Mouse (Mus musculus) brain, embryonic 18.5 days (tissue): ENCODE data around the gene Rrp8.

Experiments
- DNase-seq: peaks from one replicate; pipeline ENCODE4 v3.0.0-alpha.2; 2012; ENCODE audit warnings: low read depth, low spot score

Rrp8 gene

GRCm38 (mm10) chr7:105736911-105737521 lies at the start of gene Rrp8:
Rrp8 (minus strand) TSS chr7:105737385.
- no peak for DNase-seq

DNA sequence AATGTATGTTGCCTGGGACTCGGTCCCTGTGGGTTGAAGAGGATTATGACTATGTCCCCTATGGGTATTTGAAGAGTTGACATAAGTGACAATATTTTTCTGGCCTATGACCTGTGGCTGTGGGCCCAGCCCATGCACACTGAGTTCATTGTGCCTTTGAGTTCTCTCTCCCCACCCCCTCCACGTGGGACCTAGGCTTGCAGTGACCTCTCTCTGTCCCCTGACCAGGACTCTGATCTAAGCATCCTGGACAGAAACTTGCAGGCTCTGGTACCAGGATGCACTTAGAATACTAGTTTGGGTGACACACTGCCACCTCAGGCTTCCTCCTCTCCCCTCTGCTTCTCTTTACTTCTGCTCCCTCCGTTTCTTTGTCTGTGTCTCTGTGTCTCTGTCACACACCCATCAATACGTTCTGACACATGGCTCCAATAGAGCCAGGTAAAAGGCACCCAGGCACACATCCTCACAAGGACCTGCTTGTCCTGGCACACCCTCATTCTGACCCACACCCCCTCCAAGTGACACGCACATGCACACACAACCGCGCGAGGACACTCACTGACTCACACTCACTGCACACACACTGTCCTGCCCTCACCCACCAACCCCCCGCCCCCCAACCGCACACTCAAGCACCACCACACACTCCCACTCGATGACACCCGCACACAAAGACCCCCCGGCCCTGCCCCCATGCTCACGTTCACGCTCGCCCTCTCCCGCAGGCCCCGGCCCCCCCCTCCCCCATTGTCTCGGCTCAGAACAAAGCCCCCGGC lies 49.5 kb upstream of the Rrp8 start:
- no peak for DNase-seq

- DNase-seq: no peak
Measured at GRCm38 (mm10) chr7:105784556-105784955, 47.4 kb upstream of the Rrp8 start.

- DNase-seq: no peak
Measured at GRCm38 (mm10) chr7:105783861-105784260, 46.7 kb upstream of the Rrp8 start.

GRCm38 (mm10) chr7:105778553-105779265 lies 41.5 kb upstream of the Rrp8 start:
- no peak for DNase-seq

DNA sequence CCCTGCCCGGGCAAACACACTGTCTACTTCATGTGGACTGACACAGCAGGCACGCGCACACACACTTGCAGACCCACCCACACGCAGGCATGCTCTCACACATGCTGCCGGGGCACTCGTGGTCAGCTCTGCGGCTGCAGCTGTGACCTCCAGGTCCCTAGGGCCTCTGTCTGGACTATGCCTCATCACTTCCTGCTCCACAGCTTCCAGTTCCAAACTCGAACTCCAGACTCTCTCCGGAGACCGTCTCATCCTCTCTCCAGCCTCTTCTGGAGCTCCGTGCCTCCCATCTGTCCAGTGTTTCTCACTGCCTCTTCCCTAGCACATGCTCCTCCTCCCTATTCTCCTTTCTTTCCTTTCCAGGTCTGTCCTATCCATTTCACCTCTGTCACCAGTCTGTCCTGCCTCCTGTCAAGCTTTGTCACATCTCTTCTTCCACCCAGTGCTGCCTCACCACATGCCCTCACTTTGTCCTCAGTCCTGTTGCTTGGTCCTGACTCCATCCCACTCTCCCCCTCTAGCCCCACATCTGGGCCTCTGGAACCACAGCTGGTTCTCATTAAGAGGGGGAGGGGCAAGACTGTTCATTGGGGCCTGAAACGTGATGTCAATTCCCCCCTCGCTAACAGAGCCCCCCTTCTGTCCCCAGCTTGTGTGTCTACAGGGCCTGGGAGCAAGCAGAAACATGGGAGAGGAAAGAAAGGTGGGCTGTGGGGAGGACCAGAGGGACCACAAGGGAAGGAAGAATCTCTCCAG lies 40.8 kb upstream of the Rrp8 start:
- no peak for DNase-seq

DNA sequence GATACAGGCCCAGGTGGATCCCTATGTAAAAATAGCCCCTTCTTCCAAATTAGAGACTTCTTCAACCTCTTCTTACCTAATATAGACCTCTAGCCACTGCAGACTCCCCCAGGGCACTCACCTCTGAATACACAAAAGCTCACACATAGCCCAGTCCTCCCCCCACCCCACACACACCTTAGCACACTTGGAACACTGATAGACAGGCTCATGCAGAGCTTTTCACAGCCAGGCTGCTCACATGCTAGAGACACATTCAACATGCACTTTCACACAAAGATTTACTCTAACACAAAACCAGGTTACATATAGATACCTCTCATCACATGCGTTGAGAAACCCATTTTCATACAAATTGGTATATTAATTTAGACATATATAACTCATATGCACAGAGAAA lies 40.1 kb upstream of the Rrp8 start:
- no peak for DNase-seq

GRCm38 (mm10) chr7:105776026-105776425 lies 38.8 kb upstream of the Rrp8 start:
- DNase-seq: no peak

DNA sequence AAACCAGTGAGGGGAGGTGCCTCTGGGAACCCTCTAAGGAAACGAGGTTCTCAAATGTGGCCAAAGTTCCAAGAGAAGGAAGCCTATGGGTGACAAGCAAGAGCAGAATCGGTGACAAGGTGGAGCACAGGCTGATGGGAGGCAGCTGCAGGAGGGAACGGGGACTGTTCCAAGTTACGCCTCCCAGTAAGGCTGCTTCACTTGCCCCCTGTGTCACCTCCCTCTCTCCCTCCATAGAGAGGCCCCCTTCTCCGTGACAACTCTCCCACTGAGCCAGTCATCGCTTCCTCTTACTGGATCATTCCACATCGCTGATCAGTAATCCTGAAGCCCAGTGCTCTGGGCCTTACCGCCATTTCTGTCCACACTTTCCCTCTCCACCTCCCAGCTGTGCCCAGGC lies 37.5 kb upstream of the Rrp8 start:
- no peak for DNase-seq

DNA sequence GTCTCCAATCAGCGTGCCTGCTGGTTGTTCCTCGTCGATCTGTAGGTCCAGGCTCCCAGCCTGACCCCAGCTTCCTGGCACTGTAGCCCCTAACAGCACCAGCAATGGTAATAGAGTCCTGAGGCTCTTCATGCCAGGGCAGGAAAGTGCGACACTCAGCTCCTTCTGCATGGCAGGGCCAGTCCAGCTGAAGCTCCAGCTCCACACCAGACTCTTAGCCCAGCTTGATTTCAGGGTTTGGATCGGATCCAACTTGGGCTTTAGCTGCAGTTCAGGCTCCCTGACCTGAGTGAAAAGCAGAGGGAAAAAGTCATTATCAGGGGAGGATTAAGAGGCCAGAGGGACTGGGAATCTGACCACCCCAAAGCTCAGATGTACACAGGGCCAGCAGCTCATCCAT lies 35.9 kb upstream of the Rrp8 start:
- DNase-seq: no peak

DNA sequence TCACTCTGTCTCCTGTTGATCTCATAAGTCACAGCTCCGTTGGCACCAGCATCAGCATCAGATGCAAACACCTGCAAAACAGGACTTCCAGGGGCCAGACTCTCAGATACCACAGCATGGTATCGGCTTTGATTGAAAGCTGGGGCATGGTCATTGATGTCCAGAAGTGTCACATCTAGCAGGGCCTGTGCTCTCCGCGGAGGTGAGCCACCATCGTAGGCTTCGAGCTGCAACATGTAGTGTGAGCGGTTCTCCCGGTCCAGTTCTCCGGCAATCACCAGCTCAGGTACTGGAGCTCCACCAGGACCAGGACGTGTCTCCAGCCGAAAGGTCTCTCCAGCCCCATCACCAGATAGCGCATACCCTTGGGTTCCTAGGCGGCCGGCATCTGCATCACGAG lies 35.1 kb upstream of the Rrp8 start:
- DNase-seq: no peak

GRCm38 (mm10) chr7:105769959-105770358 lies 32.8 kb upstream of the Rrp8 start:
- no peak for DNase-seq

- DNase-seq: no peak
Measured at GRCm38 (mm10) chr7:105767729-105768165, 30.6 kb upstream of the Rrp8 start.

GRCm38 (mm10) chr7:105764331-105764730 lies 27.1 kb upstream of the Rrp8 start:
- DNase-seq: no peak

- DNase-seq: no peak
Measured at GRCm38 (mm10) chr7:105762517-105763270, 25.5 kb upstream of the Rrp8 start.

DNA sequence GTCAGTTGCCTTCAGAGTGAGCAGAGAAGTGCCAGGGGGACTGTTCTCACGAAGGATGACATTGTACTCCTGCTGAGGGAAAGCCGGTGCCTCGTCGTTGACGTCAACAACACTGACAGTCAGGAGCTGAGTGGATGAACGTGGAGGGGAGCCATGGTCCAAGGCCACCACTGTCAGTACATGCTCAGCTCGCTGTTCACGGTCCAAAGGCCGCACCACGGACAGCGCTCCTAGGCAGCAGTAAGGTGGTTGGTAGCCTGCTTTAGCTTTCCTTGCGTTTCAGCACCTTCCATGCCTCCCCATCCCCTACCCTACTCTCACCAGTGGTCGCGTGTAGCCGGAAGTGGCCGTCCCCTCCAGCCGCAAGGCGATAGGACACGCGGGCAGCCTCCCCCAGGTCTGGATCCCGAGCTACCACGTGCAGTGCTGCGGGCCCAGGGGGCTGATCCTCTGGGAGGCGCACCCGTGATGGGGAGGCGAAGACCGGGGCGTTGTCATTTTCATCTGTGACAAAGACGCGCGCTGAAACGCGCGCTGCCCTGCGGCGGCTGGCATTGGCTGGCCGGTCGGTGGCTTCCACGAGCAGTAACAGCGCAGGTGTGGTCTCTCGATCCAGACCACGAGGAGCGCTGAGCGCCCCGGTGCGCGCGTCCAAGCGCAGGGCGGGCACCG lies 24.8 kb upstream of the Rrp8 start:
- DNase-seq: no peak

DNA sequence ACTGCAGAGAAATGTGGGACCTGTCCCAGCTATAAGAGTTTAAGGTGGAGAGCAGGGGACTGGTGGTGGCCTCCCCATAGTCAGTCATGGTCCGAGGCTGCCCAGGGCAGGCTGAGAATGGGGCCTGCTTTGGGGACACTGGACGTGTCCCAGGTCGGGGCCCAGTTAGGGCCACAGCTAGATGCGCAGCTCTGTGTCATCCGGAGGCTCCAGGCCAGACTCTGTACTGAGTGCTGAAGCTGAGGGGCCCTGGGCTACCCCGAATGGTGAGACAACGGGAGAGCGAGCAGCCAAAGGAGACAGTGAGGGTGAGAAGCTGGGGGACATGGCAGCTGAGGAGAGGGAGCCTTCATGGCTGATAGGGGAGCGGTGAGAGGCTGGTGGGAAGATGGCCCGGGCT lies 16.1 kb upstream of the Rrp8 start:
- no peak for DNase-seq

GRCm38 (mm10) chr7:105752716-105753115 lies 15.5 kb upstream of the Rrp8 start:
- DNase-seq: no peak

DNA sequence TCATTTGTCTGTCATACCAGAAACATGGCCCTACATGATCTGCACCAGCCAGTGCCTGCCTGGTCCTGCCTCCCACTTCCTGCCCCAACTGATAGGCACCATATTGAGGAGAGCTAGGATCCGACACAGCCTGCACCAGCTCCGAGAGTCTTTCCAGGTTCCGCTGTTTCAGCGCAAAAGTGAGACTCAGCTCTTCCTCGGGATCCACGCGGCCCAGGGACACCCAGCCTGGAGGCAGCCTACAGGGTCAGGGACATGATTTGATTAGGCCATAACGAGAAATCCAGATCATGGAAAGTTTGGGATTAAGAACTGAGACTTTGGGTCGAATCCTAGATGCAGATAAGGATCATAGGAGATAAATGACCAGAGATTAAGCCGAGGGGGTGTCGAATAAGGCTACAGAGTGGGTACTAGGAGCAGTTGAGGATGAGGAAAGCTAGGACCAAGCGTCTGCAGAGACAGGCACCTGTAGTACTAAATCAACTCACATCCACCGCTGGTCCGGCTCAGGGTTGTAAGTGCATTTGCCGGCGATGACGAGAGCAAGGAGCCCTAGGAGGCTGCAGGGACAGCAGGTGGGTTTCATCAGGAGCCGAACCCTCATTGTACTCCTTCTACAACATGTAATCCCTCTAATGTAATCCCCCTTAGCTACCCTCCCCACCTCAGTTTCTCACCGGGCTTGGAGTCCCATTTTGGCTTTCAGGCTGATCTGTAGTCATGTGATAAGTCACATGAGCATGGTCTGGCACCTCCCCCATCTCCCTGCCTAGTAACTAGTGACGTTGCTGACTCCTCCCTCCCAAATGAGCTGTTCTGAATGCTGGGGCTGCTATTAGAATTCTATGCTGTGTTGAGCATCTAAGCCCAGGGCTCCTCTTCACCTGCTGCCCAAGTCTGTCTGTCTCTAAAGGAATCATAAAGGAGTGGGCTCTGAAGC lies 14.6 kb upstream of the Rrp8 start, which contains the start of gene Tpp1:
Tpp1 (minus strand) TSS at position 745 of the 943 bp plus-strand sequence.
- DNase-seq: peak; percentile 82
